Mouse (Mus musculus) gastrocnemius, postnatal 14 days (tissue): ENCODE results near the gene Plekhm3. TPM values are rescaled to one million over a fixed set of nuclear protein-coding genes. Genes with fewer than 3 reads are reported as not detected.

Experiments
- DNase-seq: peaks from one replicate; pipeline ENCODE4 v3.0.0; 2021; ENCODE audit warnings: mixed read lengths
- intact Hi-C: fragments of 180-260 bp; cut with DNase I; formaldehyde crosslinking; loops from one replicate; pipeline ENCODE4 v1.15.1; 2025; ENCODE audit warnings: low total_unique reads
- total RNA-seq, 2 experiments: library from RNA; stranded (reverse); gene quantifications; 2 replicates each; pipeline ENCODE4 v1.2.3; 2021

The Plekhm3 gene
- total RNA-seq, 2 experiments from 2014 or later, result 3.9 to 5.1 TPM

- DNase-seq, result no peak
- intact Hi-C loops, result no loop called here
These were observed 109.1 kb downstream of the Plekhm3 start for GRCm38 (mm10) chr1:64847565-64847964.

GRCm38 (mm10) chr1:64844978-64845377, 111.6 kb downstream of the Plekhm3 start:
- intact Hi-C loops, result no loop called here
- DNase-seq, result no peak

- intact Hi-C loops, result no loop called here
- DNase-seq, result no peak
These were observed 112.6 kb downstream of the Plekhm3 start for GRCm38 (mm10) chr1:64843900-64844616.

GRCm38 (mm10) chr1:64840930-64841329, 115.7 kb downstream of the Plekhm3 start:
- intact Hi-C loops, result no loop called here

GRCm38 (mm10) chr1:64836584-64836983, 120.0 kb downstream of the Plekhm3 start:
- intact Hi-C loops, result no loop called here
- DNase-seq, result no peak

More at GRCm38 (mm10) chr1:64840930-64841329, 115.7 kb downstream of the Plekhm3 start:
- DNase-seq, result no peak

GRCm38 (mm10) chr1:64836114-64836513, 120.5 kb downstream of the Plekhm3 start:
- intact Hi-C loops, result no loop called here
- no peak for DNase-seq

GRCm38 (mm10) chr1:64831552-64831951, 125.1 kb downstream of the Plekhm3 start:
- intact Hi-C loops, result no loop called here
- no peak for DNase-seq

GRCm38 (mm10) chr1:64827434-64827833, 129.2 kb downstream of the Plekhm3 start:
- DNase-seq, result no peak
- intact Hi-C loops, result no loop called here

- intact Hi-C loops, result no loop called here
- DNase-seq, result no peak
These were observed 130.1 kb downstream of the Plekhm3 start for GRCm38 (mm10) chr1:64826348-64827103.

- intact Hi-C loops, result no loop called here
- DNase-seq, result no peak
These were observed 133.1 kb downstream of the Plekhm3 start for GRCm38 (mm10) chr1:64823564-64823963.

GRCm38 (mm10) chr1:64817709-64818108, 138.9 kb downstream of the Plekhm3 start:
- intact Hi-C loops, result no loop called here
- no peak for DNase-seq

GRCm38 (mm10) chr1:64813182-64813581, 143.4 kb downstream of the Plekhm3 start:
- DNase-seq, result no peak
- intact Hi-C loops, result no loop called here

- intact Hi-C loops, result no loop called here
- DNase-seq, result no peak
These were observed 144.7 kb downstream of the Plekhm3 start for GRCm38 (mm10) chr1:64811956-64812355.

GRCm38 (mm10) chr1:64809085-64809484, 147.5 kb downstream of the Plekhm3 start:
- DNase-seq, result no peak
- intact Hi-C loops, result no loop called here

GRCm38 (mm10) chr1:64807766-64808165, 148.9 kb downstream of the Plekhm3 start:
- intact Hi-C loops, result no loop called here
- DNase-seq, result peak; percentile 31

GRCm38 (mm10) chr1:64805217-64805616, 151.4 kb downstream of the Plekhm3 start:
- intact Hi-C loops, result no loop called here
- DNase-seq, result no peak

- DNase-seq, result no peak
- intact Hi-C loops, result no loop called here
These were observed 154.0 kb downstream of the Plekhm3 start for GRCm38 (mm10) chr1:64802631-64803030.

- intact Hi-C loops, result no loop called here
- no peak for DNase-seq
These were observed 159.0 kb downstream of the Plekhm3 start for GRCm38 (mm10) chr1:64797621-64798020.

- no peak for DNase-seq
- intact Hi-C loops, result no loop called here
These were observed 159.6 kb downstream of the Plekhm3 start for GRCm38 (mm10) chr1:64796867-64797582.

GRCm38 (mm10) chr1:64795284-64796040, 161.2 kb downstream of the Plekhm3 start:
- peak; percentile 28 for DNase-seq
- intact Hi-C loops, result no loop called here
